Mouse (Mus musculus) midbrain, embryonic 12.5 days (tissue): ENCODE results near the gene C1qtnf12. TPM values are rescaled to one million over a fixed set of nuclear protein-coding genes. Genes with fewer than 3 reads are reported as not detected.

Source experiments
- ATAC-seq: fragments of 200-750 bp; cut with Nextera tagmentation; 2 replicates; pipeline ENCODE4 v1.8.0; 2017; ENCODE audit warnings: low read depth, moderate TSS enrichment, moderate library complexity; ENCODE audit not compliant: low FRiP score
- H3K27ac ChIP-seq: fragments of 300-500 bp; sonication (generic); replicated peaks from 2 replicates; pipeline ENCODE4 v1.5.1; 2016; ENCODE audit warnings: mild to moderate bottlenecking
- H3K27me3 ChIP-seq: fragments of 300-500 bp; sonication (generic); 2 replicates; pipeline ENCODE4 v1.6.1; 2016; ENCODE audit warnings: mild to moderate bottlenecking
- H3K36me3 ChIP-seq: fragments of 300-500 bp; sonication (generic); 2 replicates; pipeline ENCODE4 v1.6.1; 2016
- H3K4me1 ChIP-seq: fragments of 300-500 bp; sonication (generic); 2 replicates; pipeline ENCODE4 v1.6.1; 2016
- H3K4me2 ChIP-seq: fragments of 300-500 bp; sonication (generic); replicated peaks from 2 replicates; pipeline ENCODE4 v1.6.1; 2016; ENCODE audit warnings: mild to moderate bottlenecking, moderate library complexity
- H3K4me3 ChIP-seq: fragments of 300-500 bp; sonication (generic); 2 replicates; pipeline ENCODE4 v1.5.1; 2016; ENCODE audit warnings: mild to moderate bottlenecking
- H3K9ac ChIP-seq: fragments of 300-500 bp; sonication (generic); replicated peaks from 2 replicates; pipeline ENCODE4 v1.6.1; 2016; ENCODE audit warnings: mild to moderate bottlenecking, moderate library complexity
- H3K9me3 ChIP-seq: fragments of 300-500 bp; sonication (generic); 2 replicates; pipeline ENCODE4 v1.6.1; 2016; ENCODE audit warnings: mild to moderate bottlenecking
- WGBS: fragments of 180-500 bp; shearing (Covaris S2); methylation state at CpG from one replicate; pipeline ENCODE4 v1.1.7; 2016; 5-methylcytosine and 5-hydroxymethylcytosine counted together
- polyA plus RNA-seq: library from polyadenylated mRNA; unstranded; fragments of >200 nt; fragmentation: Nextera tagmentation; extraction: Ambion mirVana; gene quantifications from 2 replicates; pipeline ENCODE4 v1.2.1, GENCODE M21; 2016

The C1qtnf12 gene
- polyA plus RNA-seq, 1 experiment from 2014 or later: 18.1 TPM

GRCm38 (mm10) chr4:156008369-156008768 is 46.3 kb downstream of the C1qtnf12 start:
- Histone ChIP-seq H3K27me3 (no peaks in the 10 kb centered on the region), H3K4me2 (no peak overlapping the region), H3K4me3 (no peak overlapping the region), H3K4me1 (no peaks in the 10 kb centered on the region), H3K9ac (no peak overlapping the region), H3K27ac (no peak overlapping the region), H3K36me3 (peaks cover 93% of the 10 kb centered on the region), H3K9me3 (no peaks in the 10 kb centered on the region)
- no peak for ATAC-seq
- WGBS: 97% methylated on average over 4 of the region's 4 CpGs

- no peak within 1 kb of the TSS for H3K4me2 ChIP-seq
- ATAC-seq: no peak
- H3K9me3 ChIP-seq: no peaks in the 10 kb centered on the region
- no peak within 1 kb of the TSS for H3K27ac ChIP-seq
- H3K4me3 ChIP-seq: no peak within 1 kb of the TSS
- no peaks in the 10 kb centered on the region for H3K27me3 ChIP-seq
- peaks cover 68% of the 10 kb centered on the region for H3K36me3 ChIP-seq
- H3K9ac ChIP-seq: no peak within 1 kb of the TSS
- 87% methylated on average over 8 of the region's 8 CpGs for WGBS
- no peaks in the 10 kb centered on the region for H3K4me1 ChIP-seq
Measured at GRCm38 (mm10) chr4:156013637-156014036, 51.5 kb downstream of the C1qtnf12 start, which contains the start of gene Tnfrsf4. Gene Tnfrsf4 (plus strand): TSS chr4:156013843.

DNA sequence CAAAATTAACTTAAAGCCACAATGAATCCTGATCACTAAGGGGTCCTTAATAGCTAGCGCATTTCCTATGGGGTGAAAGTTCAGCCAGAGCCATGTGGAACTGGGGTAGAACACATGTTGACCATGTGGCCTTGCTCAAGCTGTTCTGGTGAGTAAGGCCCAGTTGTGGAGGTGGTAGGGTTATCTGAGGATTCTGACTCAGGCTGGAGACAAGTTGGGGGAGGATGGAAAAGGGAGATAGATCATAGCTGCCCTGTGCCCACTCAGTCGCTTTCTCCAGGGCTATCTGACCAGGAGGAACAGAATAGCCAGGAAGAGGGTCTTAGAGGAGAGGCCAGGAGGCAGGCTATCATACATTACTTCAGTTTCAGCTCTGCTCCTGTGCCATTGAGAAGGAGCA is 52.3 kb downstream of the C1qtnf12 start:
- Histone ChIP-seq H3K9me3 (no peaks in the 10 kb centered on the region), H3K36me3 (peaks cover 60% of the 10 kb centered on the region), H3K9ac (no peak overlapping the region), H3K4me1 (no peaks in the 10 kb centered on the region), H3K4me3 (no peak overlapping the region), H3K27me3 (no peaks in the 10 kb centered on the region), H3K4me2 (no peak overlapping the region), H3K27ac (no peak overlapping the region)
- WGBS: 93% methylated on average over 2 of the region's 2 CpGs
- no peak for ATAC-seq

Other genes starting within 250 kb of the C1qtnf12 start
- 4.2 and 4.7 TPM in 2 replicates for gene Tmem240, start 227.5 kb upstream of the C1qtnf12 start, polyA plus RNA-seq
- 87.1 and 97.3 TPM in 2 replicates for gene Atad3a, start 201.2 kb upstream of the C1qtnf12 start, polyA plus RNA-seq
- gene Vwa1, start 187.6 kb upstream of the C1qtnf12 start, polyA plus RNA-seq: 13.9 and 14.6 TPM in 2 replicates
- 0.38 and 0.63 TPM in 2 replicates for gene Tmem88b, start 176.4 kb upstream of the C1qtnf12 start, polyA plus RNA-seq
- not detected in 2 replicates for gene Ankrd65, start 171.9 kb upstream of the C1qtnf12 start, polyA plus RNA-seq
- 207 and 220 TPM in 2 replicates for gene Mrpl20, start 159.4 kb upstream of the C1qtnf12 start, polyA plus RNA-seq
- 206 and 218 TPM in 2 replicates for gene Ccnl2, start 149.8 kb upstream of the C1qtnf12 start, polyA plus RNA-seq
- gene Aurkaip1, start 131.0 kb upstream of the C1qtnf12 start, polyA plus RNA-seq: 130 and 136 TPM in 2 replicates
- gene Mxra8, start 122.6 kb upstream of the C1qtnf12 start, polyA plus RNA-seq: 31.9 and 36.0 TPM in 2 replicates
- 8.4 and 9.8 TPM in 2 replicates for gene Dvl1, start 114.9 kb upstream of the C1qtnf12 start, polyA plus RNA-seq
- 0.51 and 0.57 TPM in 2 replicates for gene Tas1r3, start 99.0 kb upstream of the C1qtnf12 start, polyA plus RNA-seq
- gene Cptp, start 92.9 kb upstream of the C1qtnf12 start, polyA plus RNA-seq: 21.7 and 23.5 TPM in 2 replicates
- 88.3 and 95.4 TPM in 2 replicates for gene Ints11, start 92.8 kb upstream of the C1qtnf12 start, polyA plus RNA-seq
- 47.7 and 51.9 TPM in 2 replicates for gene Pusl1, start 70.5 kb upstream of the C1qtnf12 start, polyA plus RNA-seq
- gene Acap3, start 70.5 kb upstream of the C1qtnf12 start, polyA plus RNA-seq: 54.6 and 61.2 TPM in 2 replicates
- gene Ube2j2, start 18.5 kb upstream of the C1qtnf12 start, polyA plus RNA-seq: 159 and 161 TPM in 2 replicates
- gene B3galt6, start 30.3 kb downstream of the C1qtnf12 start, polyA plus RNA-seq: 19.1 and 23.0 TPM in 2 replicates
- gene Sdf4, start 30.6 kb downstream of the C1qtnf12 start, polyA plus RNA-seq: 120 and 130 TPM in 2 replicates
- gene Tnfrsf4, start 51.5 kb downstream of the C1qtnf12 start, polyA plus RNA-seq: 0.52 and 0.77 TPM in 2 replicates
- 2.2 and 2.4 TPM in 2 replicates for gene Tnfrsf18, start 63.8 kb downstream of the C1qtnf12 start, polyA plus RNA-seq
- not detected in 2 replicates for gene Ttll10, start 97.1 kb downstream of the C1qtnf12 start, polyA plus RNA-seq
- gene 9430015G10Rik, start 147.7 kb downstream of the C1qtnf12 start, polyA plus RNA-seq: 59.8 and 60.0 TPM in 2 replicates
- 1.1 and 1.2 TPM in 2 replicates for gene Rnf223, start 168.2 kb downstream of the C1qtnf12 start, polyA plus RNA-seq
- gene Agrn, start 235.2 kb downstream of the C1qtnf12 start, polyA plus RNA-seq: 155 and 160 TPM in 2 replicates
- gene Isg15, start 238.5 kb downstream of the C1qtnf12 start, polyA plus RNA-seq: 1.3 and 2.0 TPM in 2 replicates
- 7.6 and 8.1 TPM in 2 replicates for gene AW011738, start 241.0 kb downstream of the C1qtnf12 start, polyA plus RNA-seq